ENCODE assay signal across 8 mouse cellular contexts in genomic region chr5:106459120-106459641, GRCm38 (mm10). TPM values are rescaled to one million over a fixed set of nuclear protein-coding genes. Genes with fewer than 3 reads are reported as not detected.
A peak's percentile ranks its signal among the peaks of the same experiment; 100 is the strongest.
DNase-seq lines count a peak whose midpoint lies in the region; ATAC-seq and TF ChIP-seq lines count a peak whose summit lies in the region.

No protein-coding gene starts in this region.

- no peak for DNase-seq in lung, postnatal 36 days
- peak; percentile 74 for DNase-seq in forebrain, embryonic 11.5 days (ENCODE audit: low spot score)
- no peak for DNase-seq in MN1 (ENCODE audit: low spot score)
- DNase-seq in left cerebral cortex, postnatal 14 days (ENCODE audit: low spot score in 2 of 2) = no peak
- no peak for DNase-seq in left cerebral cortex, postnatal 10 days (ENCODE audit: extremely low spot score in 1 of 2, low spot score in 2 of 2)

- no peak; the same call in 1 of the 2 replicates for ATAC-seq in lung, embryonic 16.5 days (ENCODE audit: low read depth)
- no peak; the same call in 1 of the 2 replicates for ATAC-seq in forebrain, embryonic 11.5 days (replicated peaks; ENCODE audit: low FRiP score)
- ATAC-seq in intestine, postnatal 0 days = no peak
- ATAC-seq in stomach, embryonic 14.5 days (ENCODE audit: insufficient number of reproducible peaks, insufficient read depth, low FRiP score, low read depth) = no peak

- peaks cover 14% of the 10 kb centered on the region for H3K4me1 ChIP-seq in lung, embryonic 16.5 days (replicated peaks; ENCODE audit: control insufficient read depth, insufficient read depth, low read length)
- H3K4me1 ChIP-seq in forebrain, embryonic 11.5 days (replicated peaks; ENCODE audit: control insufficient read depth, insufficient read depth, low read length) = peaks cover 24% of the 10 kb centered on the region; the same call in 1 of the 2 replicates
- peaks cover 5% of the 10 kb centered on the region; the same call in 1 of the 2 replicates for H3K4me1 ChIP-seq in intestine, postnatal 0 days (replicated peaks; ENCODE audit: control insufficient read depth, insufficient read depth, low read length)
- H3K4me1 ChIP-seq in stomach, embryonic 14.5 days (ENCODE audit: control insufficient read depth, insufficient read depth, low read length) = 0 out of 2 replicates have a peak, but pooled peaks cover 4% of the 10 kb centered on the region

- no peak overlapping the region for H3K9ac ChIP-seq in lung, embryonic 16.5 days (ENCODE audit: low read length)
- peak overlapping the region; percentile 59 for H3K9ac ChIP-seq in forebrain, embryonic 11.5 days (ENCODE audit: low read length)
- H3K9ac ChIP-seq in intestine, postnatal 0 days (ENCODE audit: low read depth, low read length) = no peak overlapping the region
- H3K9ac ChIP-seq in stomach, embryonic 14.5 days (replicated peaks; ENCODE audit: low read depth, low read length) = no peak overlapping the region

- H3K9me3 ChIP-seq in lung, embryonic 16.5 days (ENCODE audit: control insufficient read depth, low read length) = no peaks in the 10 kb centered on the region
- H3K9me3 ChIP-seq in forebrain, embryonic 11.5 days (ENCODE audit: control insufficient read depth, low read length) = no peaks in the 10 kb centered on the region
- no peaks in the 10 kb centered on the region for H3K9me3 ChIP-seq in intestine, postnatal 0 days (ENCODE audit: control insufficient read depth)
- H3K9me3 ChIP-seq in stomach, embryonic 14.5 days (ENCODE audit: control insufficient read depth, low read depth, low read length) = no peaks in the 10 kb centered on the region

- no peaks in the 10 kb centered on the region for H3K36me3 ChIP-seq in lung, embryonic 16.5 days (ENCODE audit: control insufficient read depth, insufficient read depth, low read length)
- H3K36me3 ChIP-seq in forebrain, embryonic 11.5 days (ENCODE audit: control insufficient read depth, insufficient read depth, low read length) = no peaks in the 10 kb centered on the region
- no peaks in the 10 kb centered on the region for H3K36me3 ChIP-seq in intestine, postnatal 0 days (ENCODE audit: control insufficient read depth, insufficient read depth)
- no peaks in the 10 kb centered on the region for H3K36me3 ChIP-seq in stomach, embryonic 14.5 days (ENCODE audit: control insufficient read depth, insufficient read depth, low read length)

- no peak overlapping the region for H3K27ac ChIP-seq in lung, embryonic 16.5 days (ENCODE audit: low read length)
- no peak overlapping the region for H3K27ac ChIP-seq in forebrain, embryonic 11.5 days (ENCODE audit: low read depth, low read length)
- no peak overlapping the region for H3K27ac ChIP-seq in intestine, postnatal 0 days (ENCODE audit: low read depth, low read length)
- no peak overlapping the region for H3K27ac ChIP-seq in stomach, embryonic 14.5 days (ENCODE audit: low read length)

- intact Hi-C loops in left cerebral cortex, postnatal 14 days (cut with DNase I) = loop anchor here (5.0 kb wide), 1 partner anchor 1263 kb away; no protein-coding TSS in a partner anchor
- intact Hi-C loops in left cerebral cortex, postnatal 10 days (cut with DNase I) = loop anchor here (5.0 kb wide), 1 partner anchor 1263 kb away; no protein-coding TSS in a partner anchor

- TF ChIP-seq CTCF in intestine, postnatal 0 days (IDR thresholded peaks at IDR 0.05; ENCODE audit: low read depth) = no peak

- under 1% methylated on average over 31 of the region's 31 CpGs for WGBS in lung, embryonic 16.5 days
- under 1% methylated on average over 31 of the region's 31 CpGs for WGBS in forebrain, embryonic 11.5 days
- under 1% methylated on average over 31 of the region's 31 CpGs for WGBS in intestine, postnatal 0 days
- WGBS in stomach, embryonic 14.5 days = under 1% methylated on average over 31 of the region's 31 CpGs

- peaks cover 96% of the 10 kb centered on the region for H3K27me3 ChIP-seq in lung, embryonic 16.5 days (ENCODE audit: control insufficient read depth, insufficient read depth, low read depth, low read length)
- H3K27me3 ChIP-seq in forebrain, embryonic 11.5 days (ENCODE audit: control insufficient read depth, insufficient read depth, low read length) = peaks cover 88% of the 10 kb centered on the region
- peaks cover 95% of the 10 kb centered on the region for H3K27me3 ChIP-seq in intestine, postnatal 0 days (replicated peaks; ENCODE audit: control insufficient read depth, insufficient read depth, low read length)
- peaks cover 73% of the 10 kb centered on the region for H3K27me3 ChIP-seq in stomach, embryonic 14.5 days (ENCODE audit: control insufficient read depth, insufficient read depth, low read length)

- peak overlapping the region; percentile 55 for H3K4me3 ChIP-seq in lung, embryonic 16.5 days (ENCODE audit: low read length)
- H3K4me3 ChIP-seq in forebrain, embryonic 11.5 days (ENCODE audit: low read depth, low read length) = peak overlapping the region; percentile 54
- peak overlapping the region; percentile 46 for H3K4me3 ChIP-seq in intestine, postnatal 0 days (ENCODE audit: low read depth, low read length)
- H3K4me3 ChIP-seq in stomach, embryonic 14.5 days (ENCODE audit: low read depth, low read length) = peak overlapping the region; percentile 36

- H3K4me2 ChIP-seq in lung, embryonic 16.5 days (ENCODE audit: low read depth, low read length) = 0 out of 2 replicates have a peak overlapping the region, but pooled peaks have one; percentile 89
- peak overlapping the region; percentile 94 for H3K4me2 ChIP-seq in forebrain, embryonic 11.5 days (ENCODE audit: low read depth, low read length, severe bottlenecking)
- peak overlapping the region; percentile 82 for H3K4me2 ChIP-seq in intestine, postnatal 0 days (replicated peaks; ENCODE audit: low read depth)
- peak overlapping the region; percentile 78 for H3K4me2 ChIP-seq in stomach, embryonic 14.5 days (replicated peaks; ENCODE audit: low read depth, low read length)

RNA-seq across cellular contexts. Expression of gene Barhl2, which starts 1.2 kb away (rescaled TPM):
- polyA plus RNA-seq in lung, embryonic 16.5 days (2015; fragmentation: Nextera tagmentation; extraction: Ambion mirVana) = not detected in 2 replicates
- polyA plus RNA-seq in forebrain, embryonic 11.5 days (2014; fragmentation: Nextera tagmentation; extraction: Ambion mirVana) = 7.0 and 7.9 TPM in 2 replicates
- not detected in 2 replicates for polyA plus RNA-seq in intestine, postnatal 0 days (2015; fragmentation: Nextera tagmentation; extraction: Ambion mirVana)
- polyA plus RNA-seq in stomach, embryonic 14.5 days (2014; fragmentation: Nextera tagmentation; extraction: Ambion mirVana) = not detected in 2 replicates
- under 1 TPM; 0.35 to 0.93 TPM for total RNA-seq in left cerebral cortex, postnatal 14 days (2021)
- 1 to 10 TPM; 1.3 to 1.4 TPM for total RNA-seq in left cerebral cortex, postnatal 10 days (2021)
